Mouse (Mus musculus) neural tube, embryonic 15.5 days (tissue): ENCODE measurements at regions not wholly inside any gene's neighbourhood (a gene's known extent, or its start where the extent isn't known, plus 50 kb on each side); places are given as distances from the start of the nearest gene placed in this dataset.

Experiments used
- ATAC-seq: fragments of 200-750 bp; cut with Nextera tagmentation; 2 replicates; pipeline ENCODE4 v1.8.0; 2017; ENCODE audit warnings: mild to moderate bottlenecking, moderate TSS enrichment, moderate library complexity; ENCODE audit not compliant: low FRiP score
- H3K27ac ChIP-seq: fragments of 300-500 bp; sonication (generic); replicated peaks from 2 replicates; pipeline ENCODE4 v1.5.1; 2015; ENCODE audit warnings: mild to moderate bottlenecking, inconsistent platforms
- H3K27me3 ChIP-seq: fragments of 300-500 bp; sonication (generic); replicated peaks from 2 replicates; pipeline ENCODE4 v1.6.1; 2015; ENCODE audit warnings: inconsistent platforms
- H3K36me3 ChIP-seq: fragments of 300-500 bp; sonication (generic); 2 replicates; pipeline ENCODE4 v1.6.1; 2015; ENCODE audit warnings: inconsistent platforms
- H3K4me1 ChIP-seq: fragments of 300-500 bp; sonication (generic); 2 replicates; pipeline ENCODE4 v1.6.1; 2015; ENCODE audit warnings: inconsistent platforms
- H3K4me2 ChIP-seq: fragments of 300-500 bp; sonication (generic); 2 replicates; pipeline ENCODE4 v1.6.1; 2015; ENCODE audit warnings: inconsistent platforms, mild to moderate bottlenecking, moderate library complexity
- H3K4me3 ChIP-seq: fragments of 300-500 bp; sonication (generic); replicated peaks from 2 replicates; pipeline ENCODE4 v1.5.1; 2015; ENCODE audit warnings: mild to moderate bottlenecking, inconsistent platforms
- H3K9ac ChIP-seq: fragments of 300-500 bp; sonication (generic); replicated peaks from 2 replicates; pipeline ENCODE4 v1.6.1; 2015; ENCODE audit warnings: mild to moderate bottlenecking, inconsistent platforms
- H3K9me3 ChIP-seq: fragments of 300-500 bp; sonication (generic); replicated peaks from 2 replicates; pipeline ENCODE4 v1.6.1; 2016; ENCODE audit warnings: inconsistent platforms
- WGBS: fragments of 180-500 bp; shearing (Covaris S2); methylation state at CpG from one replicate; pipeline ENCODE4 v1.1.7; 2015; ENCODE audit warnings: mixed read lengths; 5-methylcytosine and 5-hydroxymethylcytosine counted together

DNA sequence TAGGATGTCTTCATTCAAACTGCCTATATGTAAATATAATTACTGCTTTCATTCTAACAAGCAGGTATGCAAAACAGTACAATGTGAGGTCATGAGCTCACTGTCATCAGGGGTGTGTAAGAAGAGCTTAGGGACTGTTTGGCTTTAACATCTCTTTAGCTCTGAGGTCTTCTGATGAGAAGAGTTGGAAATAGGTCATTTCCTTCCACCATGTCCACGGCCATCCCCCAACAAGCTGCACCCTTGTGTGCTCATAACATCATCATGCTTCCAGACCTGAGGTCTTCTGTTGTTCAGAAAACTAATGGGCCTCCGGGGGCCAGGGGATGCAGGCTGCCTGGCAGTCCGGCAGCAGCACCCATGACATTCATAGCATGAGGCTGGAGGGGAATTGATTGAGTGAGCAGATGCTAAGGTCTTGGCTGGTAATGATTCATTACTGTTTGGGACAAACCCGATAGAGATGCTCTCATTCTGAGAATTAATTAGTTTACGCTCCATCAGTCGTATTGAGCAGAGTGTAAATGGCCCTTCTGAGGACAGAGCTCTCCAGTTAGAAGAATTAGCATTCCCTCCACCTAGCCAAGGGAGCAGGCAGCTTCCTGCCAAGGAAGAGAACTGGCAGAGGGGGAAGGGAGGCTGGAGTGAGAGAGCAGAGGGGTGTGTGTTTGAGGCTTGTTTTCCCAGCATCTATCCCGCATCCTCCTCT lies 64.0 kb downstream of the Rps24 start:
- Histone ChIP-seq H3K27me3 (no peaks in the 10 kb centered on the region), H3K9me3 (no peaks in the 10 kb centered on the region), H3K27ac (peak overlapping the region; percentile 84), H3K36me3 (no peaks in the 10 kb centered on the region), H3K4me1 (peaks cover 15% of the 10 kb centered on the region), H3K4me3 (no peak overlapping the region), H3K9ac (no peak overlapping the region), H3K4me2 (peak overlapping the region; percentile 19)
- WGBS, result 13% methylated on average over 7 of the region's 7 CpGs
- ATAC-seq, result peak; percentile 97

DNA sequence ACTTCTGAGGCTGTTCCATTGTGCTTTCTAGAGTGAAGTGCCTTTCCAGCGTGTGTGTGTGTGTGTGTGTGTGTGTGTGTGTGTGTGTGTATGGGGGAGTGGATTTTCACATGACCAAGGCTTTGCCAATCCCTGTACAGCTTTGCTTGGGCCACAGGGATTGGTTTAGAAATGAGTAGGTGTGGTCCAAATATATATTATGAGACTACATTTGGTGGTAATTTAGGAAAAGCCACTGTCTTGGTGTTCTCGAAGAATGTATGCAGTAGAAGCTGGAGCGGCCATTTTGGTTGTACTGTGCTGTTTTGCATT lies 64.5 kb downstream of the Rps24 start:
- Histone ChIP-seq H3K4me2 (0 out of 2 replicates have a peak overlapping the region, but pooled peaks have one; percentile 19), H3K9me3 (no peaks in the 10 kb centered on the region), H3K9ac (no peak overlapping the region), H3K4me1 (peaks cover 15% of the 10 kb centered on the region), H3K36me3 (no peaks in the 10 kb centered on the region), H3K4me3 (no peak overlapping the region), H3K27ac (peak overlapping the region; percentile 84), H3K27me3 (no peaks in the 10 kb centered on the region)
- no peak for ATAC-seq
- 49% methylated on average over 3 of the region's 3 CpGs for WGBS

DNA sequence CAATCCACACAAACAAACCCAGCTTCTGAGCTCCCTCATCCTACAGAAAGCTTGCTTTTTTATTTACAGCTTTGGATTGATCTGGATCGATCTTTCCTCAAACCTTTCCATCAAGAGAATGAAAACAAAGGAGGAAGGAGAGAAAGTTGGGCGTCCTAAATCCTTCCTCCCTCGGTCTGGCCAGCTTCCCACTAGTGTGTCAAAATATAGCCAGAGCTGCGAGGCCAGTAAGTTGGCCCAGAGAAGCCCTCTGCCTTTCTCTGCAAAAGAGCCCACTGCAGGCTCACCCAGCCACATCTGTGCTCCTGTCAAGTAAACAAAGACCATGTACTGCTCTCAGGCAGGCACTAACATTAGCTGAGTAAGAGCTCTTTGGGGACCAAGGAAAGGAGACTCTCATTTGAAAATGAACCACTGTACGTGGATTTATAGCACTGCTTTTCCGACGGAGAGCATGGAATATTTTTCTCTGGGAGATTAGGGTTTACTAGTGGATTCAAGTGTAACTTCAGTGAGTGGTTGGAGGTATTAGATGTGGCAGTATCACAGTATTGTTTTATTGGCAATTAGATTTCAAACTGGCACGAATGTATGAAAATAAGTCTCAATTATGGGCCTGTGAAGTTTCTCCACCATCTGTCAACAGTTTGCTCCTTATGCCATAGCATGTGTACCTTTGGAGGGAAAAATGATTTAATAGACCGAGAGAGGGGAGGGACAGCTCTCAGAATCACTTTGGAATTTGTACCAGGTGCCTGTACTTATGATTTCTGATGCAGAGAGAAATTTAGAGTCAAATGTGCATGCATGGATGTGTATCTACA lies 78.1 kb downstream of the Rps24 start:
- no peak overlapping the region for H3K9ac ChIP-seq
- no peak; the same call in 1 of the 2 replicates for ATAC-seq
- 41% methylated on average over 9 of the region's 9 CpGs for WGBS
- peak overlapping the region; percentile 60 for H3K27ac ChIP-seq
- H3K4me2 ChIP-seq, result no peak overlapping the region
- no peaks in the 10 kb centered on the region for H3K9me3 ChIP-seq
- no peak overlapping the region for H3K4me3 ChIP-seq
- H3K4me1 ChIP-seq, result peaks cover 21% of the 10 kb centered on the region
- H3K36me3 ChIP-seq, result no peaks in the 10 kb centered on the region
- no peaks in the 10 kb centered on the region for H3K27me3 ChIP-seq

DNA sequence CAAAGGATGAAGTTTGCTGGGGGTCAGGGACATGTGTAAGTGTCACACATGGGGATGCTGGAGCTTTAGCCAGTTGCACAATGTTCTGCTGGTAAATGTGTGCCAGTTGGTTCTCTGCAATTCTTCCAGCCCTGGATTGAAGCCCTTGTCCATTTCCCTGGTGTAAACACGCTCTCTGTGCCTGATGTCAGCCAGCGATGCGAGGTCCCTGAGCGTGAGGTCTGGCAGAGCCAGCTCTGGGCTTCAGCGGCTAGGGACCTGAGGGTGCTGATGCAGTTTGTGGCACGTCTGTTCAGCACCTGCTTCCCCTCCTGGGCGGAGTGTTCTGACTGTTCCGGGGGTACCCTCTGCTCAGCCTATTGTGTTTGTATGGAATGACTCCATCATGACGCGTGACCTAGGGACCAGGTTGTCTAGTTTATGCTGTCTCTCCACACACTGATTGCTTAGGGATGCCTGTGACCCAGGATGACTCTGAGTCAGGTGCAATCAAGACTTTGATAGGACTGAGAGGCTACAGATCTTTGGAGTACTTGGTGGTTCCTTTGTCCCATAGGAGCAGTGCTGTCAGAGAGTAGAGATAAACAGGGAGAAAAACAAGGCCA lies 78.9 kb downstream of the Rps24 start:
- Histone ChIP-seq H3K4me3 (no peak overlapping the region), H3K4me1 (peaks cover 21% of the 10 kb centered on the region), H3K9me3 (no peaks in the 10 kb centered on the region), H3K27ac (peak overlapping the region; percentile 60; the same call in 1 of the 2 replicates), H3K27me3 (no peaks in the 10 kb centered on the region), H3K9ac (no peak overlapping the region), H3K4me2 (no peak overlapping the region), H3K36me3 (no peaks in the 10 kb centered on the region)
- WGBS, result 40% methylated on average over 10 of the region's 10 CpGs
- no peak for ATAC-seq

DNA sequence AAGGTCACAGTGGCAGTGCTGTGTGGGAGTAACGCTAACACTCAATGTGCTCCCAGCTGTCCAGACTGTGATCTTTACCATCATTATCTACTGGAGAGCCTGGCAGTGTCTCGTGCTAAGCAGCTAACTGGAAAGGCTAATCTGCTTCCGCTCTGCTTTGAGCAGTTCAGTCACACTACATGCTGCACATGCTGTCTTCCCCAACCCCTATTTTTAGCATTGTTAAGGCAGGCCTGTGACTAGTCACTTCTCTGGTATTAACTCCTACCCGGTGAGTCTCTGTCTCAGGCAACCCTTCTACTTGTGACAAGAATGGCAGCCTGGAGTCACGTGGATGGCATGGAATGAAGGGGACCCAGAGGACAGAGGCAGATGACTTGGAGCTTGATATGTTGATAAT lies 88.2 kb downstream of the Rps24 start:
- 89% methylated on average over 5 of the region's 5 CpGs for WGBS
- Histone ChIP-seq H3K4me1 (peaks cover 19% of the 10 kb centered on the region), H3K9me3 (no peaks in the 10 kb centered on the region), H3K27me3 (no peaks in the 10 kb centered on the region), H3K4me2 (no peak overlapping the region), H3K4me3 (no peak overlapping the region), H3K27ac (no peak overlapping the region), H3K36me3 (no peaks in the 10 kb centered on the region), H3K9ac (no peak overlapping the region)
- no peak for ATAC-seq

DNA sequence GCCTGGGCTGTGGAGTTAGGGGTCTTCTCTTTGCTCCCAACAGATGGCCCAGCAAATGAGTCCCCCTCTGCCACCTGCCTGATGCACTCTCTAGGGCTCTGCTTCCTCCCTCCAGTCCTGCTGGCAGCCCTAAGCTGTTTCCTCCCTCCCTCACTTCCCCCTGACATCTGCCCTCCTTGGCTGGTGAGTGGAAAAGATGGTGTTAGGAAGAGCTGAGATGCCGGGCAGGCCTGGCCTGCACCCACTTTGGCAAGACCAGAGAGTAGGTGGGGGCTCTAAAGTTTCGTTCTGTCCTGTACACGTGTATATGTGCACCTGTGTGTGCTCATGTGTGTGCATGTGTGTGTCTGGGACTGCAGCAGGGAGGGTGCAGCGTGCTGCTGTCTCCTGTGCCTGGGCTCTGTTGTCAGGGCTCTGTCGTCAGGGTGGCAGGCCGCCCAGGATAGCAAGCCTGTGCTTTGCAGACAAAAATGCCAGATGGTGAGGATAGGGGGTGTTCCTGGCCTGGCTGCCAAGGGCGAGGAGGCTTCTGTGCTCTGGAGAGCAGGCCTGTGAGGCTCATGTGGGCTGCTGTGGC lies 91.7 kb downstream of the Rps24 start:
- H3K36me3 ChIP-seq, result no peaks in the 10 kb centered on the region
- 28% methylated on average over 7 of the region's 7 CpGs for WGBS
- H3K27ac ChIP-seq, result peak overlapping the region; percentile 86
- no peak overlapping the region for H3K4me3 ChIP-seq
- ATAC-seq, result peak; percentile 90
- H3K9me3 ChIP-seq, result no peaks in the 10 kb centered on the region
- H3K4me1 ChIP-seq, result peaks cover 19% of the 10 kb centered on the region
- no peak overlapping the region for H3K9ac ChIP-seq
- H3K4me2 ChIP-seq, result no peak overlapping the region
- H3K27me3 ChIP-seq, result no peaks in the 10 kb centered on the region

DNA sequence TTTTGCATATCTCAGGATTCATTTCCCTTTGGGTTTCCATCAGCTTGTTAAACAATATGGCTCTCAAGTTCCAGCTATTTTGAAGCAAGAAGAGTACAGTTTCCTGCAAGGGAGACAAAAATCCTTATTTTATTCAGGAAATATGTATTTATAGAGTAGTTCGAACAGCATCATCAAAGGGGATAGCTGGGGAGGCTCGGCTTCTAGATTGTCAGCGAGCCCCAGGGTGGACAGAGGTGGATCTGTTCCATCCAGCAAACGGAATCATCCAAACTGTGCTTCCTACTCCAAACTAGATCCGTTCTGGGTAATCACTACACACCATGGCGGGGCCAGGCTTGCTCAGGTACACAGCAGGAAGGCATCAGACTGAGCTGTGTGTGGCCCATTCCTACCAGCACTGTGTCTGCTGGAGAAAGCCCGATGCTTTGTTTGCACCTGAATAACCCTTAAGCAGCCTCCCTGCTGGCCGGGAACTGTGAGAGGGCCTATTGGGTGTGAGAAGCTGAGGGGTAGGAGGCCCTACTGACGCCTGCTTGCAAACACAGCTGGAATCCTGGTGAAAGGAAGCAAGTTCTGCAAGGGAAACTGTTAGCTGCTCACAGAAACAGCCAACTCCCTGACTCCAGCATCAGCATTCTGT lies 92.3 kb downstream of the Rps24 start:
- no peaks in the 10 kb centered on the region for H3K9me3 ChIP-seq
- H3K4me3 ChIP-seq, result no peak overlapping the region
- H3K4me2 ChIP-seq, result no peak overlapping the region
- H3K27me3 ChIP-seq, result no peaks in the 10 kb centered on the region
- no peaks in the 10 kb centered on the region for H3K36me3 ChIP-seq
- H3K4me1 ChIP-seq, result peaks cover 19% of the 10 kb centered on the region
- no peak overlapping the region for H3K9ac ChIP-seq
- H3K27ac ChIP-seq, result peak overlapping the region; percentile 86
- 0 out of 2 replicates have a peak, but pooled peaks have one; percentile 30 for ATAC-seq
- WGBS, result 16% methylated on average over 9 of the region's 9 CpGs

DNA sequence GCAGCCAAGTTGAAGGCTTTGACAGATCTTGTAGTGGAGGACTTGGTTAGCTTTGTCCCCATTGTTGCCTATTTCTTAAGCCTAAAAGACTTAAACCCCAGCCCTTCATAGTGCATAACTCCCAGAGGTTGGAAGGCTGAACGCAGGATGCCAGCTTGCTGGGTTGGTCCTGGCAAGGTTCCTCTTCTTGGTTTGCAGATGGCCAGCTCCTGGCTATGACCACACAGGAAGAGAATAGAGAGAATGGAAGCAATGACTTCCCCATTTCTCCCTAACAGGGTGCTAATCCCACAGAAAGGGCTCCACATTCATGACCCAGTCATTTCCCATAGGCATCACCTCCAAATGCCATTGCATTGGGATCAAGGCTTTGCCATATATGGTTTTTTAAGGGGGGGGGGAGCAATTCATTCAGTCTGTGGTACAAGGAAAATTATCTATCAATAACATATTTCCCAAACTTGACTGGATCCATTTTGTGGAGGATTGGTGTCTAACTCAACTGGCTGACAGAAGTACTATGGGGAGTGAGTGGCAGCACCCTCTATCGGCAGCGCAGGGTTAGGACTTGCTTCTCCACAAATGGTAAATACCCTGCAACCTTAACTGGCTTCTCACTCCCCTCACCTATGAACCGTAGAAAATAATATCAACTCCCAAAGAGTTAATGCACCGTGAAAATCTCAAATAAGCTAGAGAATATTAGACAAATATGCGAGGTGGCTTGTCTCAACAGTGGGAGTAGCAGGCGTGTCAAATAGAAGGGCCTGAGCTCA lies 99.4 kb downstream of the Rps24 start:
- Histone ChIP-seq H3K27ac (peak overlapping the region; percentile 90), H3K4me1 (peaks cover 17% of the 10 kb centered on the region), H3K9ac (no peak overlapping the region), H3K4me3 (no peak overlapping the region), H3K27me3 (no peaks in the 10 kb centered on the region), H3K9me3 (no peaks in the 10 kb centered on the region), H3K4me2 (no peak overlapping the region), H3K36me3 (no peaks in the 10 kb centered on the region)
- peak; percentile 49 for ATAC-seq
- 51% methylated on average over 7 of the region's 7 CpGs for WGBS

DNA sequence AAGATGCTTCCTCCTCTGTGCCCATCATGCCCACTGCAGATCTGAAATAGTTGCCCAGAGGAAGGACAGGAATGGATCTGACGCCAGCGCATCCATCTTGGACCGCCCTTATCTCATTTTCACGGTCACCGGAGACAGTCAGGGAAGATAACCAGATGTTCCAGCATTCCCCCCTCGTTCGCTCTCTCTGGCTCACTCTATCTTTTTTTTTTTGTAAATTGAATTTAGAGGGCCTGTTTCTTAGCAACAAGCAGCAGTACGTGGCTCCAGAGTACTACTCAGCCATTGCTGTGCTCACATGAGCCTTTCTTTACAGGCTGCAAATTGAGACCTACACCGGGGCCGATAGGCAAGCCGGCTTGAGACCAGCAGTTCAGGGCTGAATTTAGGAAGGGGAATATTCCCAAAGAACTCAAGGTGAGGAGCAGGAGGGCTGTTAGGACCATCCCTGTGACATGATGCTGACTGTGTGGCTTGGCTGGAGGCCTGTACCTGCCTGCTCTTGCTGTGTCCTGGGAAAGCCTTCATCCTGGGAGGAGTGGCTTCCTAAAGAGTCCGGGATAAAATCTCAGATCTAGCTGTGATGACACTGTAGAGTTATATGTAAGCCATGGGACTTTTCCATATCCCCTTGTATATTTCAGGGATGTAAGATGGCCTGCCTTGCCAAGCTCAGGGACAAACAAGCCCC lies 100.2 kb downstream of the Rps24 start:
- H3K9ac ChIP-seq, result no peak overlapping the region
- no peaks in the 10 kb centered on the region for H3K36me3 ChIP-seq
- no peak overlapping the region for H3K4me3 ChIP-seq
- ATAC-seq, result peak; percentile 81
- H3K27me3 ChIP-seq, result no peaks in the 10 kb centered on the region
- 35% methylated on average over 12 of the region's 12 CpGs for WGBS
- no peaks in the 10 kb centered on the region for H3K9me3 ChIP-seq
- no peak overlapping the region for H3K4me2 ChIP-seq
- H3K4me1 ChIP-seq, result peaks cover 17% of the 10 kb centered on the region
- peak overlapping the region; percentile 90 for H3K27ac ChIP-seq

DNA sequence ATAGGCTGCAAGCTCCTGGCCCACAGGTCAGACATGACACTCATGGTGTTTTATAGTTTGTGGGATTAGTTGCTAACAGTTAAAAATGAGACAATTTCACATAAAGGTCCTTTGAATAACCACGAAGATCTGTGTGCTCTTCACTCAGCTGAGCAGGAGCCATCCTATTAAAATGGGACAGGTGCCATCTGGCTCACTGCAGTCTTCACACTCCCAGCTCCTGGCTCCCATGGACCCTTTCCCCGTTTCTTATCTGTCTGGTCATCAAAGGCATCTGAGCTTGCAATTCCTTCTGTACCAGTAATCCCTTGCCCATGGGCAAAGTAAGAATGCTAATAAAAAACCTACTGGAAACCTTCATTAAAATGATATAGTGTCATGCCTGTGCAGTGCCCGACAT lies 101.1 kb downstream of the Rps24 start:
- H3K27ac ChIP-seq, result peak overlapping the region; percentile 90
- H3K4me1 ChIP-seq, result peaks cover 17% of the 10 kb centered on the region
- no peaks in the 10 kb centered on the region for H3K27me3 ChIP-seq
- H3K4me3 ChIP-seq, result no peak overlapping the region
- no peaks in the 10 kb centered on the region for H3K9me3 ChIP-seq
- H3K4me2 ChIP-seq, result no peak overlapping the region
- ATAC-seq, result no peak
- WGBS, result 40% methylated on average over 3 of the region's 3 CpGs
- H3K9ac ChIP-seq, result no peak overlapping the region
- no peaks in the 10 kb centered on the region for H3K36me3 ChIP-seq
